Mouse (Mus musculus) myocyte (in vitro differentiated cells): ENCODE measurements around the gene Vps45. TPM values are rescaled to one million over a fixed set of nuclear protein-coding genes. Genes with fewer than 3 reads are reported as not detected.

ENCODE experiments used
- H3K27me3 ChIP-seq: one replicate; pipeline ENCODE4 v1.6.1; 2011; ENCODE audit not compliant: control insufficient read depth, insufficient read depth, insufficient read length
- H3K36me3 ChIP-seq: one replicate; pipeline ENCODE4 v1.6.1; 2011; ENCODE audit not compliant: control insufficient read depth, insufficient read depth
- H3K4me2 ChIP-seq: one replicate; pipeline ENCODE4 v1.6.1; 2011; ENCODE audit warnings: low read depth, control low read depth
- H3K4me3 ChIP-seq: one replicate; pipeline ENCODE4 v1.5.1; 2011; ENCODE audit warnings: mild to moderate bottlenecking, control low read depth, moderate library complexity
- H3K79me2 ChIP-seq: one replicate; pipeline ENCODE4 v1.6.1; 2011; ENCODE audit not compliant: control insufficient read depth, insufficient read depth
- H3ac ChIP-seq: one replicate; pipeline ENCODE4 v1.6.1; 2011; ENCODE audit not compliant: control insufficient read depth, insufficient read length
- CEBPB ChIP-seq: IDR thresholded peaks from 2 replicates; pipeline ENCODE4 v1.6.1; 2011; ENCODE audit warnings: mild to moderate bottlenecking, moderate library complexity; ENCODE audit not compliant: poor library complexity, insufficient read depth, severe bottlenecking
- E2F4 ChIP-seq: IDR thresholded peaks from one replicate; pipeline ENCODE4 v1.6.1; 2011; ENCODE audit warnings: mild to moderate bottlenecking, control low read depth, moderate library complexity; ENCODE audit not compliant: insufficient read depth
- MAX ChIP-seq: IDR thresholded peaks from one replicate; pipeline ENCODE4 v1.6.1; 2011; ENCODE audit warnings: low read depth, mild to moderate bottlenecking, control low read depth
- MYOD1 ChIP-seq, 3 experiments: IDR thresholded peaks; one replicate each; pipeline ENCODE4 v1.6.1; 2011; ENCODE audit warnings: control low read depth in 2 of 3, low read depth in 2 of 3, mild to moderate bottlenecking in 2 of 3, moderate library complexity in 1 of 3; ENCODE audit not compliant: insufficient read length in 2 of 3, control insufficient read depth in 1 of 3
- MYOG ChIP-seq, 3 experiments: IDR thresholded peaks; one replicate each; pipeline ENCODE4 v1.6.1; 2011; ENCODE audit warnings: control low read depth in 2 of 3, low read depth in 2 of 3, mild to moderate bottlenecking in 2 of 3; ENCODE audit not compliant: insufficient read length in 2 of 3, control insufficient read depth in 1 of 3, insufficient read depth in 1 of 3
- POLR2A ChIP-seq: IDR thresholded peaks from one replicate; pipeline ENCODE4 v1.6.1; 2011; ENCODE audit warnings: low read depth, mild to moderate bottlenecking, control low read depth, moderate library complexity; ENCODE audit not compliant: insufficient read length
- POLR2AphosphoS2 ChIP-seq: IDR thresholded peaks from one replicate; pipeline ENCODE4 v1.6.1; 2011; ENCODE audit warnings: low read depth, control low read depth; ENCODE audit not compliant: insufficient read length
- REST ChIP-seq: IDR thresholded peaks from one replicate; pipeline ENCODE4 v1.6.1; 2011; ENCODE audit warnings: mild to moderate bottlenecking, control low read depth, moderate library complexity; ENCODE audit not compliant: insufficient read depth, insufficient read length
- SRF ChIP-seq: IDR thresholded peaks from one replicate; pipeline ENCODE4 v1.6.1; 2011; ENCODE audit warnings: low read depth; ENCODE audit not compliant: control insufficient read depth, insufficient read length
- TCF12 ChIP-seq: IDR thresholded peaks from one replicate; pipeline ENCODE4 v1.6.1; 2011; ENCODE audit warnings: mild to moderate bottlenecking, control low read depth; ENCODE audit not compliant: poor library complexity, insufficient read depth, severe bottlenecking
- TCF3 ChIP-seq: IDR thresholded peaks from one replicate; pipeline ENCODE4 v1.6.1; 2011; ENCODE audit warnings: low read depth, control low read depth; ENCODE audit not compliant: insufficient read length
- USF1 ChIP-seq: IDR thresholded peaks from one replicate; pipeline ENCODE4 v1.6.1; 2011; ENCODE audit warnings: low read depth, mild to moderate bottlenecking, control low read depth, moderate library complexity
- polyA plus RNA-seq: library from polyadenylated mRNA; unstranded; fragments of >200 nt; fragmentation: generic; extraction: Trizol; gene quantifications from one replicate; pipeline ENCODE4 v1.2.1, GENCODE M21; 2012; ENCODE audit warnings: missing spikeins

The Vps45 gene
- polyA plus RNA-seq, 1 experiment = 22.0 TPM

DNA sequence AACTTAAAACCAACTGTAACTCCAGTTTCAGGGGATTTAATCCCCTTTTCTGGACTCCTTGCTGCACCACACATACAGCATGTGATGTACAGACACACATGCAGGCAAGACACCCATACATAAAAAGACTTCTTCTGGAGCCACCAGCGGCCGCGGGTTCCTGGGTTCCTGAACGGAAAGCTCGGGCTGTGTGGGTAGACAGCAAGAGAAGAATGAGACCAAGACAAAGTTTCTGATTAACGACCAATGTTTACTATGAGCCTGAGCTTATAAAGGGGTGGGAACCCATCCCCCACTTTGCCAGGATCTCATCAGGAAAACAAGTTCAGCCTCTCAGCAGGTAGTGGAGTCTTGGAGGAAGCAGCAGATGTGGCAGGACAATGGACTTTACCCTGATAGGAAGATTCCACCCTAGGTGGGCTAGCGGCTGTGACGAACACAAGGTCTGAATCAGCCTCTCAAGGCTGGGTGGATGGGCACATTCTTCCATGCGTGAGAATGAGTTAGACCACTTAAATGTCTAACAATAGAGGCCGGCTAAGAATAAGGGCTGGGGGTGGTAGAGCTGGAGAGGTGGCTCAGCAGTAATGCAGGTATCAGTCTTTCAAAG is 26.0 kb upstream of the Vps45 start:
- Histone ChIP-seq H3K4me3 (no peak overlapping the region), H3K4me2 (no peak overlapping the region), H3K27me3 (no peaks in the 10 kb centered on the region), H3ac (no peak overlapping the region), H3K79me2 (no peaks in the 10 kb centered on the region), H3K36me3 (no peaks in the 10 kb centered on the region)
- TF ChIP-seq CEBPB = no peak
- no peak for TF ChIP-seq TCF3
- no peak for TF ChIP-seq SRF
- TF ChIP-seq POLR2AphosphoS2 = no peak
- TF ChIP-seq USF1 = no peak
- no peak for TF ChIP-seq E2F4
- TF ChIP-seq TCF12 = no peak
- TF ChIP-seq MYOD1 (IDR thresholded peaks at IDR 0.05; ENCODE audit: control insufficient read depth in 1 of 3, insufficient read length in 2 of 3, low read depth in 2 of 3) = no peak
- no peak for TF ChIP-seq REST
- TF ChIP-seq POLR2A = no peak
- TF ChIP-seq MYOG (IDR thresholded peaks at IDR 0.05; ENCODE audit: control insufficient read depth in 1 of 3, insufficient read depth in 1 of 3, insufficient read length in 2 of 3, low read depth in 2 of 3) = no peak
- TF ChIP-seq MAX = no peak

DNA sequence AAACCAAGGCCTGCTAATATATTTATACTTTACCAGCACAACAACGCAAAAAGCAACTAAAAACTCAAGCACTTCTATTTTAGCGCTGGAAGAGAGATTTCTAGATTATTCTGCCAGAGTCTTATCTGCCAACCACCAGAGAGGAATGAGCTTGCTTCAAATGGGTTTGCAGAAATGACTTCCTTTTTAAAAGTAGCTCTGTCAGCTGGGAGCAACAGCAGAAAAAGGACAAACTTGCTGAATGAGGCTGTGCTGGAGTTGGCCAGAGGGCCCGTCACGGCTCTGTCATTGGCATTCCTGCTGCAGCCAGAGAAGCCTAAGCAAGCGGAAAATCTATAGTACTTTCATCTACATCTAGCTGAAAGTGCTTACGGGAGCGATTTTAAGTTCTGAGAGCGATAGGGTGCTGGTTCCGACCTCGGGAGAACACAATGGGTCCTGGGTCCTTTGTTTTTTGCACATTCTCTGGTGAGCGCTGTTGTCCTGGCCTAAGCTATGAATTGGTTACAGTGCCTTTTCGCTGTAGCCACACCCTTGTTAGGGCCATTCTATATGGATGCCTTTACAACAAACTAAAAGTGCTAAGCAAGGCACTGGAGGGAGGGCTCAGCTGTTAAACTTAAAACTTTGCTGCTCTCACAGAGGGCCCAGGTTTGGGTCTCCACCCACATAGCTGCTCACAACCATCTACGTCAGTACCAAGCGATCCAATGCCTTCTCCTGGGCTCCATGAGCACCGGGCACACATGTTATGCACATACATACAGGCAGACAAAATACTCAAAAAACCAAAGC is 24.6 kb upstream of the Vps45 start:
- Histone ChIP-seq H3K4me2 (no peak overlapping the region), H3K36me3 (no peaks in the 10 kb centered on the region), H3K27me3 (no peaks in the 10 kb centered on the region), H3ac (no peak overlapping the region), H3K79me2 (no peaks in the 10 kb centered on the region), H3K4me3 (no peak overlapping the region)
- TF ChIP-seq E2F4 (no peak), POLR2AphosphoS2 (no peak), MYOD1 (IDR thresholded peaks at IDR 0.05; ENCODE audit: control insufficient read depth in 1 of 3, insufficient read length in 2 of 3, low read depth in 2 of 3) (no peak), TCF12 (no peak), SRF (no peak)

GRCm38 (mm10) chr3:96082100-96082499 is 23.8 kb upstream of the Vps45 start:
- no peak for TF ChIP-seq E2F4
- no peak for TF ChIP-seq USF1
- no peak for TF ChIP-seq POLR2A
- no peak for TF ChIP-seq CEBPB
- no peak for TF ChIP-seq SRF
- no peak for TF ChIP-seq TCF12
- no peak for TF ChIP-seq REST
- no peak for TF ChIP-seq TCF3
- no peak for TF ChIP-seq POLR2AphosphoS2
- TF ChIP-seq MYOD1 (IDR thresholded peaks at IDR 0.05; ENCODE audit: control insufficient read depth in 1 of 3, insufficient read length in 2 of 3, low read depth in 2 of 3) = no peak
- no peak for TF ChIP-seq MYOG (IDR thresholded peaks at IDR 0.05; ENCODE audit: control insufficient read depth in 1 of 3, insufficient read depth in 1 of 3, insufficient read length in 2 of 3, low read depth in 2 of 3)
- no peak for TF ChIP-seq MAX

GRCm38 (mm10) chr3:96081650-96082049 is 23.4 kb upstream of the Vps45 start:
- Histone ChIP-seq H3K27me3 (no peaks in the 10 kb centered on the region), H3K4me3 (no peak overlapping the region), H3ac (no peak overlapping the region), H3K36me3 (no peaks in the 10 kb centered on the region), H3K79me2 (no peaks in the 10 kb centered on the region), H3K4me2 (no peak overlapping the region)
- TF ChIP-seq POLR2AphosphoS2 (no peak), CEBPB (no peak)

More at GRCm38 (mm10) chr3:96082100-96082499, 23.8 kb upstream of the Vps45 start:
- H3K4me2 ChIP-seq = no peak overlapping the region
- H3K4me3 ChIP-seq = no peak overlapping the region
- H3ac ChIP-seq = no peak overlapping the region
- no peaks in the 10 kb centered on the region for H3K36me3 ChIP-seq
- no peaks in the 10 kb centered on the region for H3K79me2 ChIP-seq
- no peaks in the 10 kb centered on the region for H3K27me3 ChIP-seq

DNA sequence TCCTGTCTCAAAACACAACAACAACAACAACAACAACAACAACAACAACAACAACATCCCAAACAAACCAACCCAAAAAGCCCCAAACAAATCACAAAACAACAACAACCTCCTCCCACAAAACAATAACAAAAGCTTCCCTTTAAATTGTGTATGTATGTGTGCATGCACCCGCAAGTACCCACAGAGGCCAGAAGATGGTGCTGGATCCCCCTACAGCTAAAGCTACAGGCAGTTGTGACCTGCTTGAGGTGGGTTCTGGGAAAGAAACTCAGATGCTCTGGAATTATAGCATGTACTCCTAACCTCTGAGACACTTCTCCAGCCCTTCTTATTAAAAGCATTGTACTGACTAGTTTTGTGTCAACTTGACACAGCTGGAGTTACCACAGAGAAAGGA is 22.7 kb upstream of the Vps45 start:
- no peak for TF ChIP-seq POLR2AphosphoS2
- TF ChIP-seq CEBPB = no peak
- TF ChIP-seq SRF = no peak
- TF ChIP-seq REST = no peak
- TF ChIP-seq TCF12 = no peak
- H3K4me2 ChIP-seq = no peak overlapping the region
- no peak overlapping the region for H3ac ChIP-seq
- H3K79me2 ChIP-seq = no peaks in the 10 kb centered on the region
- H3K4me3 ChIP-seq = no peak overlapping the region
- no peaks in the 10 kb centered on the region for H3K27me3 ChIP-seq
- H3K36me3 ChIP-seq = no peaks in the 10 kb centered on the region
